Mouse (Mus musculus): ENCODE results near the gene Zc3hav1.

Zc3hav1 gene

GRCm38 (mm10) chr6:38353181-38353580, 1.2 kb downstream of the Zc3hav1 start:
- DNase-seq (ENCODE audit: inconsistent age in 2 of 2, low spot score in 1 of 2), result no peak

DNA sequence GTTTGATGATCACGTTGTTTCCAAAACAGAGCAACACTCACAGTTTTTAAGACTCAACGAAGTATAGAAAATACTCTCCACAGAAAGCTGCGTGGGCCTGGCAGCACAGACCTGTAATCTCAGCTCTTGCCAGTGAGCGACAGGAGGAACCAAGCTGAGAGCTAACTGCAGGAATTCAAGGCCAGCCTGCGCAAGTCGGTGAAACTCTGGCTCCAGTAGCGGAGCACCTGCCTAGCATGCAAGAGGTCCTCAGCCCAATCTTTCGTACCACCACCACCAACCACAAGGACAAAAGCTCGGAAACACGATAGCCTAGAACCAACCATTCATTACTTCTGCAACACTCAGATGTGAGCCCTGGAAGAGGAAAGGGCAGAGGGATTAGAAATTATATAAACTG, 2.0 kb downstream of the Zc3hav1 start:
- peak; percentile 52 to 80 for DNase-seq (ENCODE audit: inconsistent age in 2 of 2, low spot score in 1 of 2)

DNA sequence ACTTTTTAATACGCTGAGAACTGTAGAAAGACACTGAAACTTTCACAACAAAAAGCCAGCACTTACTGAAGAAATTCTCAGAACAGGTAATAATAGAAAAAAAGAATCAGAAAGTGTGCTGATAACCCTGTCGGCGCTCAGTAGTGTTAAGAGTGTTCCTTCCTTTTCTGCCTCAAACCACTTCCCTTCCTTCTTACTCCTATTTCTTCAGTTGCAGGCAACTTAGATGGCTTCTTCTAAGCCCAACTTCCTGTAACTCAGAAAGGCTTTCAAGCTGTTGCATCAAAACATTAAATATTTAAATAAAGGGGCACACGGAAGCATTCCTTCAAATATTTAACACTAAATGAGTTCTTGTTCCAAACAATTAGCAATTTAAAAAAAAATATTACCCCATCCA, 2.5 kb downstream of the Zc3hav1 start:
- DNase-seq (ENCODE audit: inconsistent age in 2 of 2, low spot score in 1 of 2), result peak in 1 of 2 experiments; percentile 21

DNA sequence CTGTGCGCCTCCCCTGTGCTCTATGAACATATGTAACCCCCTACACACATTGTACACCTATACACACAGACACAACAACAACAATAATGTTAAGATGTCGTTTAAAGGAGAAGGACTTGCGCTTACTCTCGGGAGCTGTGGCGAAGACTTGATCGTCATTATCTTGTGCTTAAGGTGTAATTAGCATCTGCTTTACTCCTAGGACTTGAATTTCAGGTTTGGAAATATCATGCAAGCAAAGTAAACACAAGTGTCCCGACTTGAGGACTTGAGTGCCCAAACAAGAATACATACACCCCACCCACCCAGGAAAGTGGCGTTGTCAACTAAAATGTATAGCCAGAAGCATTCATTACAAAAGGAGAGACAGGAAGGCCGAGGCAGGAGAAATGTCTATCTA, 4.6 kb downstream of the Zc3hav1 start:
- no peak for DNase-seq (ENCODE audit: inconsistent age in 2 of 2, low spot score in 1 of 2)

- peak in 1 of 2 experiments; percentile 22 for DNase-seq (ENCODE audit: inconsistent age in 2 of 2, low spot score in 1 of 2)
Observed at GRCm38 (mm10) chr6:38348811-38349453, 5.5 kb downstream of the Zc3hav1 start.

DNA sequence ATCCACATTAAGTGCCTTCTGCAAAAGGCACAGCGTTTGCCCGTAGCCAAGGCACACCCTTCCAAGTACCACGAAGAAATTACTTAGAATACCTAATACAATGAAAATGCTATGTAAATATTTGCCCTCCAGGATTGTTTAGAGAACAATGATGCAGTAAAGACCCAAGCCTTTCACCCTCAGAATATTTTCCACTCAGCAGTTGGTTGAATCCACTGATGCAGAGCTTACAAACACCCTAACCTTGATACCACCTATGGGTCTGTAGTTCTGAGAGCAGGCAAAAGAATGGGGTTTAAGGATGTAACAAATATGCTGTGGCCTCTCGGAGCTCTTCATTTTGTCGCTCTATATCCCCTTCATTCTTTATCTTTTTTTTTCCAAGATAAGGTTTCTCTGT, 6.5 kb downstream of the Zc3hav1 start:
- DNase-seq (ENCODE audit: inconsistent age in 2 of 2, low spot score in 1 of 2), result no peak

DNA sequence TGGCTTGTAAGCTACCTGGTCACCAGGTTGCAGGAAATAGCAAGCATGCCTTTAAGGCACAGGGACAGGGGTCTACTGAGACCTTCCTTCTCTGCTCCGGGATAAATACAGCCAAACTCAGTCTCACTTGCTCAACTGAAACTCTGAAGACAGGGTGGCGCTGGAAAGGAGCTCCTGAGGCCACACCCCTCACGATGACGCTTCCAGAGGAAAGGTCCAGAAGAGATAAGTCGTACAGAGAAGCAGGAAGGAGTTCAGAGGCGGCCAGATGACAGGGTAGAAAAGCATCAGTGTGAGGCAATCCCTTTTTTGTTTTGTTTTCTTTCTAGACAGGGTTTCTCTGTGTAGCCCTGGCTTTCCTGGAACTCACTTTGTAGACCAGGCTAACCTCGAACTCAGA, 8.6 kb downstream of the Zc3hav1 start:
- DNase-seq (ENCODE audit: inconsistent age in 2 of 2, low spot score in 1 of 2), result peak; percentile 79 to 91

DNA sequence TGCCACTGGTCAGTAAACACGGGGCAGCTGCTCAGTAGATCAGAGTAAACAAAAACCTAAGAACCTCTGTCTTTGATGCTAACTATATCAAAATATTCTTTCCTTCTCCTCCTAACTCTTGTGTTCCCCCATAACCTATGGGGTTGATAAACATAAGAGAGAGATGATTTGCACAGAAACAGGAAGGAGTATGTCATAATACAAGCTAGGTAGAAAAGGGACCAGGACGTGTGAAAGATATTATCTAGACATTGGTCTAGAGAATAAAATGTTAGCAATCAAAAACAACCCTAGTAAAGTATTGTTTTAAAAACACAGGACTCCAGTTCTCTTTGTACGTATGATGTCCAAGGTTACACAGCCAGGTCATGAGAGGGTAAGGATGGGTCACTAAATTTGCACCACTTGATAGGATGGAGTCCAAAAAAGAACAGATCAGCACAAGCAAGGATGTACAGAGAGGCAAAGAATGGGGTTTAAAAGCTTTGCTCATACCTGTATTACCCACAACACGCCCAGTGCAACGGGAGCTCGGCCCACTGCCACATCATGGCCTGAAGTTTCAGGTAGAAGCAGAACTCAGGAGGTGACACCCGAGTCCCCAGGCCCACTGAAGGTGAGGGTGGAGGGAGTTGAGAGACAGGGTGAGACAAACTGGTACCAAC, 10.3 kb downstream of the Zc3hav1 start:
- no peak for DNase-seq (ENCODE audit: inconsistent age in 2 of 2, low spot score in 1 of 2)

DNA sequence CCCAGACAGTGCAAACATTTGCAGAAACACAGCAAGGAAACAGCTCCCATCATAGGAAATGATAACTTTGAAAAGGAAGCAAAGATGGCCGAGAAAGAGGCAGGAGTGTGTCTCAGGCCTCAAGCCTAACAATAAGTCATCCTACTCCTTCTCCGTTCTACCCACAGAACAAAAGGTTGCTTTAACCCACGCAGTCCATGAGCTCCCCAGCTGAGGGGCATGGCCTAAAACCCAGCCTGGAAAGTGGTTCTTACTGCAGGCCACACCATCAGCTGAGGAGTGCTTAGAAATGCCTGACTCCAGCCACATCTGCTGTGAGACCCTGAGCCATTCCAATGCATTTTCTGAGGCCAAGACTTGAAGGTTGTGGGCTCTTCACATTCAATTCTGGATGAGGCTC, 10.8 kb downstream of the Zc3hav1 start:
- DNase-seq (ENCODE audit: inconsistent age in 2 of 2, low spot score in 1 of 2), result no peak

GRCm38 (mm10) chr6:38342666-38342992, 11.8 kb downstream of the Zc3hav1 start:
- DNase-seq (ENCODE audit: inconsistent age in 2 of 2, low spot score in 1 of 2), result no peak

DNA sequence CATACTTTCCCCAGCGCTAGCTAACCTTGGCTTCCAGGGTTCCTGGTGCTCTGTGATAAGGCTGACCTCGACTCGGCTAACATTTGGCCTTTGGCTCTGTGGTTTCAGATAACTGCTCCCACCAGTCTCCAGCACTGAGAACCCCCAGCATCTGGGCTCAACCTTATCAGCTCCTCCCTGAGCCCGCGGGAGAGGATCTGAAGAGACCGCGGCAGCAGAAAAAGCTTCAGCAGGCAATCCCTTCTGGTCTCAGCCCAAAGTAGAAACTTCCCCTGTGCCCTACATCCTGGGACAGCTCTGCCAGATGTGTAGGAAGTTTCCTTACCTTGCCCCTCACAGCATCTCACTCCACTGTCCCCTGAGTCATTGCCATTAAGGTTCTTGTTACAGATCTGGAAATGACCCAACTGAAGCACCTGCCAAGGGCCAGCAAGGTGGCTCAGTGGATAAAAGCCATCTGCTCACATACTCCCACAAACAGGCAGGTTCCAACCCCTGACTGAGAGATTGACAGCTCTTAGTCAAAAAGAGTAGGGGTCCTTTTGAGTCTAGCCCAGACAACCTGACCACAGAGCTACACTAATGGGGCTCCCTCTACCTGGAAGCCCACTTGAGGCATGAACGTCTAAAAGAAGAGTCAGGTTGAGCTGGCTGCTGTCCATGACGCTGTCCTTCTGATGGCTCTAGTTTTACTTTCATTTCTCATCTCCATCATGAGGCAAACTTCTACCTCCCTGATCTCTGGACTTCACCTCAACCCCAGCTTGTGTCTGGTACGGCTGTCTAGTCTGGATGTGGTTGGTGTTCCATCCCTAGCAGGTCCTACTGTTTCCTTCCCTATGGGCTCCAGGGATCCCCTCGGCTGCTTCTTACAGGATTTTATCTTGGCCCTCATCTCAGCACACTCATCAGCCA, 12.4 kb downstream of the Zc3hav1 start:
- peak; percentile 49 to 85 for DNase-seq (ENCODE audit: inconsistent age in 2 of 2, low spot score in 1 of 2)

DNA sequence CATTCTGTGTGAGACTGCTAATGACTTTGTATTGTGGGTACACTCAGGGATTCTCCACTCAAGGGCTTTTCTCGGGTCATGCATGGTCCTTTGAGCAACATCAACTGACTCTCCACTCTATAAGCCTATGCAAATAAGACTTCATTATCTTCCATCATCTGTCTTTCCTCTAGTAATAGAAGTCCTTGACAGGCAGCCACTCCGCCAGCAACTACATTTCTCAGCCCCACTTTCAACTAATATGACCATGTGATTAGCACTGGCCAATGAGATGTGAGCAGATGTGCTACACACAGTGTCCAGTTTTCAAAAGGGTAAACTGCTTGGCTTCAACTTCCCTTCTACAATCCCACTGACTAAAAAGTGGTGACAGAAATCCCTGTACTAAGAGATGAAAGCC, 15.3 kb downstream of the Zc3hav1 start:
- DNase-seq (ENCODE audit: inconsistent age in 2 of 2, low spot score in 1 of 2), result peak in 1 of 2 experiments; percentile 65

GRCm38 (mm10) chr6:38337951-38338350, 16.5 kb downstream of the Zc3hav1 start:
- peak; percentile 80 to 93 for DNase-seq (ENCODE audit: inconsistent age in 2 of 2, low spot score in 1 of 2)

GRCm38 (mm10) chr6:38337166-38337705, 17.2 kb downstream of the Zc3hav1 start:
- peak; percentile 20 to 71 for DNase-seq (ENCODE audit: inconsistent age in 2 of 2, low spot score in 1 of 2)

GRCm38 (mm10) chr6:38335264-38335663, 19.1 kb downstream of the Zc3hav1 start:
- DNase-seq (ENCODE audit: inconsistent age in 2 of 2, low spot score in 1 of 2), result no peak

DNA sequence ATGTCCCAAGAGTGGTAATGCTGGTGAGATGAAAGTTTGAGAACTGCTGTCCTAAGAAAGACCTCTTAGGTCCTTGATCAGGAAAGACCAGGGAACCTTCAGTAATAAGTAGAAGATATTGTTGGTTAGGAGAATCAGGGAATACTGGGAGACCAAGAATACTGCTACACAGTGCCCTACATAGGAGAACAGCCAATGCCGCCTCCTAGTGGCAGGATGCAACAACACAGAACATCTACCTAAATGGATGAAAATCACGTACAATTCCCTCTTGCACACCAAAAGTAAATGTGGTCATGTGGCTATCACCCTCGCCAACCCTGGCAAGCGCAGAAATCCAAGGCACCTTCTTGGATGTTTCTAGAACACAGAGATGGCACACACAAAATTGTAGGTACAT, 27.8 kb downstream of the Zc3hav1 start:
- peak in 1 of 2 experiments; percentile 57 for DNase-seq (ENCODE audit: inconsistent age in 2 of 2, low spot score in 1 of 2)

GRCm38 (mm10) chr6:38320621-38321020, 33.8 kb downstream of the Zc3hav1 start:
- DNase-seq (ENCODE audit: inconsistent age in 2 of 2, low spot score in 1 of 2), result no peak

- no peak for DNase-seq (ENCODE audit: inconsistent age in 2 of 2, low spot score in 1 of 2)
Observed at GRCm38 (mm10) chr6:38316050-38316449, 38.4 kb downstream of the Zc3hav1 start.

- DNase-seq (ENCODE audit: inconsistent age in 2 of 2, low spot score in 1 of 2), result no peak
Observed at GRCm38 (mm10) chr6:38309741-38310140, 44.7 kb downstream of the Zc3hav1 start.

- no peak for DNase-seq (ENCODE audit: inconsistent age in 2 of 2, low spot score in 1 of 2)
Observed at GRCm38 (mm10) chr6:38304981-38305380, 49.4 kb downstream of the Zc3hav1 start.

DNA sequence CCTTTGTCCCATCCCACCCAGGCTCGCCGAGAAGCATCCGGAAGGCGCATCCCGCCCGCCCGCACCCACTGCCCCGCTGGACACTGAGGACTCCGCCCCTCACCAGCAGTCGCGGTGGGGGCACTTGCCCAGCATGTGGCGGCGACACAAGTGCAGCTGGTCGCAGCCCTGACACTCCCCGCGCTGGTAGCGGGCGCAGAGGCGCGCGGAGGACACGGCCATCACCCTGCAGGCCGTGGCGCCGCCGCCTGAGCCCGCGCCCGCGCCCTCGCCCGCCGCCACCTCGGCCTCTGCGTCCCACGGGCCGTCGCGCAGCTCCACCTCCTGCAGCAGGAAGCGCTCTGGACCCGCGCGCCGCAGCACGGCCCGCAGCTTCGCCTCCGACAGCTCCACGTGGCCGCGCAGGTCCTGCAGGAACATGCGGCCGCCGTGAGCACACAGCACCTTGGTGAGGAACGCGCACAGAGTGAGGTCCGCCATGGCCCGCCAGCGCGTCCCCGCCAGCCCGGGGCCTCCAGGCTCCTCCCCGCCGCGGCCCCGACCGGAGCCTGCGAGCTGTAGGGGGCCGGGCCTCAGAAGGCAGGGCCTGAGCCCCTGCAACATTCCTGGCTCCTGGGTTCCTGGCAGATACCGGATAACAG, 55.5 kb downstream of the Zc3hav1 start, which contains the start of gene Zc3hav1l:
Zc3hav1l (minus strand) TSS at position 499 of the 641 bp plus-strand sequence.
- DNase-seq (ENCODE audit: inconsistent age in 2 of 2, low spot score in 1 of 2), result peak; percentile 79 to 90
